Mouse (Mus musculus): ENCODE data around the gene Ccnk. TPM values are rescaled to one million over a fixed set of nuclear protein-coding genes. Genes with fewer than 3 reads are reported as not detected.
A peak's percentile ranks its signal among the peaks of the same experiment; 100 is the strongest.

Gene Ccnk
- total RNA-seq, 2 experiments from 2014 or later = 25.6 to 30.2 TPM

GRCm38 (mm10) chr12:108221712-108222111, 42.3 kb downstream of the Ccnk start:
- DNase-seq = no peak

- DNase-seq = no peak
Observed at GRCm38 (mm10) chr12:108223357-108223756, 44.0 kb downstream of the Ccnk start.

GRCm38 (mm10) chr12:108225781-108226180, 46.4 kb downstream of the Ccnk start:
- no peak for DNase-seq

- DNase-seq = no peak
Observed at GRCm38 (mm10) chr12:108226216-108226615, 46.8 kb downstream of the Ccnk start.

- no peak for DNase-seq
Observed at GRCm38 (mm10) chr12:108226941-108227340, 47.6 kb downstream of the Ccnk start.

- DNase-seq = no peak
Observed at GRCm38 (mm10) chr12:108227527-108227926, 48.1 kb downstream of the Ccnk start.

GRCm38 (mm10) chr12:108230077-108230476, 50.7 kb downstream of the Ccnk start:
- no peak for DNase-seq

GRCm38 (mm10) chr12:108230821-108231794, 51.7 kb downstream of the Ccnk start:
- DNase-seq = peak; percentile 44 to 67

GRCm38 (mm10) chr12:108231901-108232300, 52.5 kb downstream of the Ccnk start:
- DNase-seq = no peak

GRCm38 (mm10) chr12:108233736-108234135, 54.4 kb downstream of the Ccnk start:
- DNase-seq = no peak

- DNase-seq = peak in 1 of 2 experiments; percentile 40
Observed at GRCm38 (mm10) chr12:108234832-108235602, 55.6 kb downstream of the Ccnk start.

- peak in 1 of 2 experiments; percentile 66 for DNase-seq
Observed at GRCm38 (mm10) chr12:108235976-108236555, 56.7 kb downstream of the Ccnk start.

- DNase-seq = peak; percentile 84 to 89
Observed at GRCm38 (mm10) chr12:108237300-108238006, 58.1 kb downstream of the Ccnk start.

GRCm38 (mm10) chr12:108238395-108239035, 59.1 kb downstream of the Ccnk start:
- DNase-seq = no peak

- peak; percentile 74 to 77 for DNase-seq
Observed at GRCm38 (mm10) chr12:108239441-108239840, 60.1 kb downstream of the Ccnk start.

GRCm38 (mm10) chr12:108240401-108240890, 61.1 kb downstream of the Ccnk start:
- no peak for DNase-seq

GRCm38 (mm10) chr12:108240953-108241588, 61.7 kb downstream of the Ccnk start:
- DNase-seq = no peak

GRCm38 (mm10) chr12:108241626-108242025, 62.2 kb downstream of the Ccnk start:
- no peak for DNase-seq

- no peak for DNase-seq
Observed at GRCm38 (mm10) chr12:108242243-108242745, 62.9 kb downstream of the Ccnk start.

- peak; percentile 88 to 89 for DNase-seq
Observed at GRCm38 (mm10) chr12:108244778-108245177, 65.4 kb downstream of the Ccnk start.

All from heart, adult 18-20 months (tissue).